Mouse (Mus musculus): ENCODE measurements around the gene Zfp352.
"Not testable (repeated sequence)": the region's sequence is repeated elsewhere in the genome, so short reads cannot be mapped to it uniquely, and the experiment has no call there.

DNA sequence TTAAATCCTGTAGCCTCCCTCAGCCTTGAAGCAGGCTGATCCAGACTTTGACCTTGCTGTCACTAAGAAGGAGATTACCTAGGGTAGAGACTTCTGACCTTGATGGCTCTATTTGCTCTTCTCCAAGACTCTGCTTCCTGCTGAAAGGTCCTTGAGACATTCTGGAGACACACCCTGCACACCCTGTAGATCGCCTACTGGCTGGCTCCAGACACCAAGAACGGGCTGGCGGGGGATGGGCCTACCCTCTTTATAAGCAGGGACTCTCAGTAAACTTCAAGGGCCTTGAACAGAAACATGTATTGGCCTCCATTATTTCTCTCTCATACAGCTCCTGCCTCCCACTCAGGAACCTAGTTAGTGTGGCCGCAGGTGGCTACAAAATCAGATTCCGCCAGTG, 17.0 kb downstream of the Zfp352 start:
- TF ChIP-seq GATA1 (IDR thresholded peaks at IDR 0.05; ENCODE audit: borderline replicate concordance, low read length); FLI1 (IDR thresholded peaks at IDR 0.05; ENCODE audit: low read length): not testable (repeated sequence)
